Mouse (Mus musculus): Measurements from ENCODE around the gene AC134908.4. TPM values are rescaled to one million over a fixed set of nuclear protein-coding genes. Genes with fewer than 3 reads are reported as not detected.

AC134908.4 gene
- polyA plus RNA-seq, 1 experiment, result 0.23 TPM

Other genes starting within 250 kb of the AC134908.4 start
- 1.0 and 1.2 TPM in 2 replicates for gene Sox8, start 225.0 kb downstream of the AC134908.4 start, polyA plus RNA-seq (2012; rRNA removed)
- gene Lmf1, start 216.6 kb downstream of the AC134908.4 start, polyA plus RNA-seq (2012; rRNA removed), result 23.3 and 24.8 TPM in 2 replicates
- gene Gng13, start 78.5 kb downstream of the AC134908.4 start, polyA plus RNA-seq (2012; rRNA removed), result not detected in 2 replicates
- 2.6 and 2.9 TPM in 2 replicates for gene Chtf18, start 68.2 kb downstream of the AC134908.4 start, polyA plus RNA-seq (2012; rRNA removed)
- gene Rpusd1, start 68.0 kb downstream of the AC134908.4 start, polyA plus RNA-seq (2012; rRNA removed), result 25.8 and 28.8 TPM in 2 replicates
- 0.36 and 0.38 TPM in 2 replicates for gene Mslnl, start 59.6 kb downstream of the AC134908.4 start, polyA plus RNA-seq (2012; rRNA removed)
- 17.7 and 34.7 TPM in 2 replicates for gene Msln, start 41.3 kb downstream of the AC134908.4 start, polyA plus RNA-seq (2012; rRNA removed)
- gene Narfl, start 21.9 kb downstream of the AC134908.4 start, polyA plus RNA-seq (2012; rRNA removed), result 19.1 and 23.9 TPM in 2 replicates
- gene Haghl, start 10.0 kb downstream of the AC134908.4 start, polyA plus RNA-seq (2012; rRNA removed), result 45.8 and 47.3 TPM in 2 replicates
- gene Ccdc78, start 9.1 kb downstream of the AC134908.4 start, polyA plus RNA-seq (2012; rRNA removed), result 0.29 and 0.30 TPM in 2 replicates
- gene Fam173a, start 2.8 kb downstream of the AC134908.4 start, polyA plus RNA-seq (2012; rRNA removed), result 105 and 133 TPM in 2 replicates
- 22.2 and 31.4 TPM in 2 replicates for gene Metrn, start 1.5 kb upstream of the AC134908.4 start, polyA plus RNA-seq (2012; rRNA removed)
- gene Fbxl16, start 13.4 kb upstream of the AC134908.4 start, polyA plus RNA-seq (2012; rRNA removed), result 0.58 and 0.81 TPM in 2 replicates
- 32.1 and 36.4 TPM in 2 replicates for gene Wdr24, start 28.0 kb upstream of the AC134908.4 start, polyA plus RNA-seq (2012; rRNA removed)
- 91.2 and 94.5 TPM in 2 replicates for gene Jmjd8, start 33.2 kb upstream of the AC134908.4 start, polyA plus RNA-seq (2012; rRNA removed)
- gene Stub1, start 37.7 kb upstream of the AC134908.4 start, polyA plus RNA-seq (2012; rRNA removed), result 219 and 228 TPM in 2 replicates
- gene Rhbdl1, start 41.6 kb upstream of the AC134908.4 start, polyA plus RNA-seq (2012; rRNA removed), result 129 and 138 TPM in 2 replicates
- 47.4 and 55.8 TPM in 2 replicates for gene Gm20683, start 46.1 kb upstream of the AC134908.4 start, polyA plus RNA-seq (2012; rRNA removed)
- 54.0 and 60.0 TPM in 2 replicates for gene Rhot2, start 49.2 kb upstream of the AC134908.4 start, polyA plus RNA-seq (2012; rRNA removed)
- 27.1 and 35.9 TPM in 2 replicates for gene Wdr90, start 65.8 kb upstream of the AC134908.4 start, polyA plus RNA-seq (2012; rRNA removed)
- 58.8 and 61.7 TPM in 2 replicates for gene Mcrip2, start 73.1 kb upstream of the AC134908.4 start, polyA plus RNA-seq (2012; rRNA removed)
- gene Mettl26, start 79.4 kb upstream of the AC134908.4 start, polyA plus RNA-seq (2012; rRNA removed), result 89.7 and 105 TPM in 2 replicates
- gene Wfikkn1, start 85.2 kb upstream of the AC134908.4 start, polyA plus RNA-seq (2012; rRNA removed), result 0.95 and 1.1 TPM in 2 replicates
- gene Rab40c, start 124.1 kb upstream of the AC134908.4 start, polyA plus RNA-seq (2012; rRNA removed), result 49.5 and 51.3 TPM in 2 replicates
- gene Pigq, start 149.3 kb upstream of the AC134908.4 start, polyA plus RNA-seq (2012; rRNA removed), result 122 and 144 TPM in 2 replicates
- 7.0 and 12.9 TPM in 2 replicates for gene Nhlrc4, start 149.3 kb upstream of the AC134908.4 start, polyA plus RNA-seq (2012; rRNA removed)
- 2.4 TPM in 2 replicates for gene A930017K11Rik, start 156.9 kb upstream of the AC134908.4 start, polyA plus RNA-seq (2012; rRNA removed)
- gene Capn15, start 190.1 kb upstream of the AC134908.4 start, polyA plus RNA-seq (2012; rRNA removed), result 27.6 and 28.1 TPM in 2 replicates

All from gonadal fat pad, adult 2 months (tissue).